Mouse (Mus musculus) limb, embryonic 10.5 days (tissue): ENCODE data around the gene Rtn1. TPM values are rescaled to one million over a fixed set of nuclear protein-coding genes. Genes with fewer than 3 reads are reported as not detected.

Source experiments
- DNase-seq: peaks from one replicate; pipeline ENCODE4 v3.0.0-alpha.2; 2017; ENCODE audit warnings: low spot score
- H3K27ac ChIP-seq: fragments of 300-500 bp; sonication (generic); 2 replicates; pipeline ENCODE4 v1.5.1; 2016; ENCODE audit warnings: mild to moderate bottlenecking
- H3K27me3 ChIP-seq: fragments of 300-500 bp; sonication (generic); 2 replicates; pipeline ENCODE4 v1.6.1; 2016; ENCODE audit warnings: low read depth, mild to moderate bottlenecking; ENCODE audit not compliant: poor library complexity, severe bottlenecking
- H3K36me3 ChIP-seq: fragments of 300-500 bp; sonication (generic); 2 replicates; pipeline ENCODE4 v1.6.1; 2016; ENCODE audit warnings: mild to moderate bottlenecking, moderate library complexity
- H3K4me1 ChIP-seq: fragments of 300-500 bp; sonication (generic); 2 replicates; pipeline ENCODE4 v1.6.1; 2016
- H3K4me3 ChIP-seq: fragments of 300-500 bp; sonication (generic); 2 replicates; pipeline ENCODE4 v1.5.1; 2016; ENCODE audit warnings: mild to moderate bottlenecking, moderate library complexity
- H3K9me3 ChIP-seq: fragments of 300-500 bp; sonication (generic); replicated peaks from 2 replicates; pipeline ENCODE4 v1.6.1; 2016; ENCODE audit warnings: mild to moderate bottlenecking
- WGBS: fragments of 180-500 bp; shearing (Covaris S2); methylation state at CpG from one replicate; pipeline ENCODE4 v1.1.7; 2016; 5-methylcytosine and 5-hydroxymethylcytosine counted together
- polyA plus RNA-seq: library from polyadenylated mRNA; unstranded; fragments of >200 nt; fragmentation: Nextera tagmentation; extraction: Ambion mirVana; gene quantifications from 2 replicates; pipeline ENCODE4 v1.2.1, GENCODE M21; 2016

The Rtn1 gene
- polyA plus RNA-seq, 1 experiment from 2014 or later, result 8.3 TPM

GRCm38 (mm10) chr12:72407146-72407545 lies 1.7 kb downstream of the Rtn1 start:
- H3K27me3 ChIP-seq, result peaks cover 51% of the 10 kb centered on the region
- peaks cover 21% of the 10 kb centered on the region for H3K4me1 ChIP-seq
- 6% methylated on average over 11 of the region's 11 CpGs for WGBS
- peak overlapping the region; percentile 73; the same call in 1 of the 2 replicates for H3K4me3 ChIP-seq
- DNase-seq, result peak; percentile 37
- H3K27ac ChIP-seq, result no peak overlapping the region
- no peaks in the 10 kb centered on the region for H3K36me3 ChIP-seq
- H3K9me3 ChIP-seq, result no peaks in the 10 kb centered on the region

GRCm38 (mm10) chr12:72405031-72405430 lies 3.8 kb downstream of the Rtn1 start:
- Histone ChIP-seq H3K4me3 (no peak overlapping the region), H3K27me3 (peaks cover 43% of the 10 kb centered on the region), H3K27ac (no peak overlapping the region), H3K9me3 (no peaks in the 10 kb centered on the region), H3K36me3 (no peaks in the 10 kb centered on the region), H3K4me1 (peaks cover 21% of the 10 kb centered on the region)
- DNase-seq, result no peak
- WGBS, result 68% methylated on average over 4 of the region's 5 CpGs

- Histone ChIP-seq H3K4me3 (no peak overlapping the region), H3K27me3 (no peaks in the 10 kb centered on the region), H3K27ac (no peak overlapping the region), H3K4me1 (no peaks in the 10 kb centered on the region), H3K9me3 (no peaks in the 10 kb centered on the region), H3K36me3 (no peaks in the 10 kb centered on the region)
- DNase-seq, result no peak
- 56% methylated on average over 13 of the region's 13 CpGs for WGBS
These were observed 15.6 kb downstream of the Rtn1 start for GRCm38 (mm10) chr12:72393046-72393805.

DNA sequence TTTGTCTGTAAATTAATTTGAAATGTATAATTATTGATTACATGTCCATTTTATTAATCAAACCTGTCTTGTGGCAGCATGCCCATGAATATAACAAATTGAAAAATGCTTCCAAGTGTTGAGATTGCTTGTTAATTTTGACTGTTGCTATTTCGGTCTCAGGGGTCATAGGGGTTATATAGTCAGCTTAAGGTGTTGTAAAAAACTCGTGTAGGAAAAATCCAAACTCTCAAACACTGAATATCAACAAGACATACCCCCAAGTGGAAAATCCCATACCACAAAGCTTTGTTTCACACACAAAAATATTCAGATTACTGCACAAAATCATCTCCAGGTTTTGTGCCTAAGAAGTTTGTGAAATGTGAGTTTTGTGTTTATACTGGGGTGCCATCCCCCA lies 18.5 kb downstream of the Rtn1 start:
- H3K27me3 ChIP-seq, result no peaks in the 10 kb centered on the region
- H3K9me3 ChIP-seq, result no peaks in the 10 kb centered on the region
- H3K4me1 ChIP-seq, result no peaks in the 10 kb centered on the region
- no peaks in the 10 kb centered on the region for H3K36me3 ChIP-seq
- WGBS, result 68% methylated on average over 2 of the region's 2 CpGs
- DNase-seq, result no peak
- no peak overlapping the region for H3K27ac ChIP-seq
- H3K4me3 ChIP-seq, result no peak overlapping the region

DNA sequence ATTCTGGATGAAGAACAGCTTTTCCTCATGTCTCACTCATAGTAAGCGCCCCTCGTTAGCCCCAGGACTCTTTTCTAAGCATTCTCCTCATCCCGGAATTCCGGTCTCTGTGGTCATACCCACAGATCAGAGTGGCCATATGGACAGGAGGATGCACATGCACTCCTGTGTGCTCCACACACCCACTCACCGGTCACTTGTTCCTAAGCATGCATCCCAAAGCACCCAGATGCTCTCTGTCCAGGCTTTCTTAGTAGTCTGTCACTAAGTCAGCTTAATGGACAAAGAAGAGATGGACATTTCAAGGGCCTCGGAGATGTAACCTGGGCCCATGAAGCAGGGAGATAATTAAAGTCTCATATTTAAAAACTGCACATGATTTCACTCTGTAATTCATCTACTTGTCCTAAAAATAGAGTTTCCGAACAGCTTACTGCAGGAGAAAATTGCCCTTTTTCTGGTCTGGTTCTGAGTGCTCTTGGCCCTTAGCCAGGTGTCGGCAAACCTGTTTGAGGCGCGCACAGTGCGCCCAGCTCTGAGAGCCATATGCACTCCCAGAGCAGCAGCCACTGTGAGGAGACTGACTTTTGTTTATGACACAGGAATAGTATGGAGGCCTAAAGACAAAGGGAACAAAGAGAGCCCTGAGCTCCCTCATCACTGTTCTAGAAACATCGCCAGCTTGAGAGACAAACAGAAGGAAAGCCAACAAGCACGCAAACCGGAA lies 19.3 kb downstream of the Rtn1 start:
- Histone ChIP-seq H3K4me1 (no peaks in the 10 kb centered on the region), H3K27ac (no peak overlapping the region), H3K36me3 (no peaks in the 10 kb centered on the region), H3K27me3 (no peaks in the 10 kb centered on the region), H3K4me3 (no peak overlapping the region), H3K9me3 (no peaks in the 10 kb centered on the region)
- DNase-seq, result no peak
- 90% methylated on average over 14 of the region's 14 CpGs for WGBS

DNA sequence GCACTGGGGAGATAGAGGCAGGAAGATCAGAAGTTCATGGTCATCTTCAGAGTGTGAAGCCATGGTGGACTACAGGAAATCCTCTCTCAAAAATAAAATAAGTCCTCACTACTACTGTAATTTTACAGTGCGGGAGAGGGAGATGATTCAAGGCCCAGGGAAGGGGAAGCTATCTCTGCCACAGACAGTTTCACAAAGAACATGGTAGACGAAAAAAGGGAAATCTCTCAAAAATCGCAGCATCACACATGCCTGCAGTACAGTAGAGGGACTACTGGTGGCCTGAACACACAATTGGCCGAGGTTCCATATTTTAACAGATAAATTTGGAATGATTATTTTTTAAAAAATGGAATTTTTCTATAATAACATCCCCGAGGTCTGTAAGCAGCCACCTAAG lies 20.0 kb downstream of the Rtn1 start:
- Histone ChIP-seq H3K4me1 (no peaks in the 10 kb centered on the region), H3K9me3 (no peaks in the 10 kb centered on the region), H3K36me3 (no peaks in the 10 kb centered on the region), H3K27ac (no peak overlapping the region), H3K27me3 (no peaks in the 10 kb centered on the region), H3K4me3 (no peak overlapping the region)
- WGBS, result 91% methylated on average over 5 of the region's 5 CpGs
- no peak for DNase-seq

DNA sequence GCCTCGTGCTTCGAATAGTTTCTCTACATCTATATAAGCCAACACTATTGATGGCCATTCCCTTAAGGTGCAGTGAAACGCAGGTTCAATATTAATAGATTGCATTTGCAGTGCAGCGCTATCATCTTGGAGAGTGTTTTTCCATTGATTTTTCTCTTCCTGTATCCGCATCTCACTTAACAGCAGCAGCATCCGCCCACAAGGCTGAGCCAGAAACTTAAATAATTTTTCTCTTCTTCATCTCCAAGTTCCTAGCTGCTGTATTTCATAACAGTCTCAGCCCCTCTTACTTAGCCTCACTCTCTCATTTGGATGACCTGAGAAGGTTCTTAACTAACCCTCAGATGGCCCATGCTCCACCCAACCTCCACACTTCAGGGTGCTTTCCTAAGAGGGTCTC lies 20.7 kb downstream of the Rtn1 start:
- H3K4me3 ChIP-seq, result no peak overlapping the region
- H3K27me3 ChIP-seq, result no peaks in the 10 kb centered on the region
- DNase-seq, result no peak
- 96% methylated on average over 6 of the region's 6 CpGs for WGBS
- no peaks in the 10 kb centered on the region for H3K36me3 ChIP-seq
- no peaks in the 10 kb centered on the region for H3K9me3 ChIP-seq
- H3K4me1 ChIP-seq, result no peaks in the 10 kb centered on the region
- H3K27ac ChIP-seq, result no peak overlapping the region

DNA sequence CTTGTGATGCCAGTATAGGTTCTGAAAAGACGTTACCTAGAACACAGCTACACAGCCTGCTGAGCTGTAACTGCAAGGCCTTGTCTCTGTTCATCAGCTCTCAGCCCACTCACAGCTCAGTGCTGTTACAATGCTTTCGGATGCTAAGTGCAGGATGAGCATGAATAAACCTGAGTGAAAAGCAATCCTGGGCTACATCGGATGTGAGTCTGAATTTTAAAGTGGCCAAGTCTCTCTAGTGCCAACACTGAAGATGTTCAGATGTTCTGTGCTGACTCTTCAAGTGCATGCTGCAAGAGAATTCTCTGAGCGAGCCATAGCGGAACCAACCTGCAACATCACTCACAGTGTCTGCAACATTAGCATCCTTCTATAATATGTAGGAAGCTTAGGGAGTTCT lies 32.5 kb downstream of the Rtn1 start:
- DNase-seq, result no peak
- Histone ChIP-seq H3K9me3 (no peaks in the 10 kb centered on the region), H3K27ac (no peak overlapping the region), H3K36me3 (no peaks in the 10 kb centered on the region), H3K4me3 (no peak overlapping the region), H3K4me1 (peaks cover 6% of the 10 kb centered on the region; the same call in 1 of the 2 replicates), H3K27me3 (no peaks in the 10 kb centered on the region)
- 90% methylated on average over 5 of the region's 5 CpGs for WGBS

- no peaks in the 10 kb centered on the region for H3K36me3 ChIP-seq
- WGBS, result 87% methylated on average over 11 of the region's 11 CpGs
- H3K4me3 ChIP-seq, result no peak overlapping the region
- H3K9me3 ChIP-seq, result no peaks in the 10 kb centered on the region
- H3K4me1 ChIP-seq, result peaks cover 6% of the 10 kb centered on the region; the same call in 1 of the 2 replicates
- peak; percentile 26 for DNase-seq
- H3K27ac ChIP-seq, result peak overlapping the region; percentile 37; the same call in 1 of the 2 replicates
- H3K27me3 ChIP-seq, result no peaks in the 10 kb centered on the region
These were observed 34.0 kb downstream of the Rtn1 start for GRCm38 (mm10) chr12:72374823-72375225.

DNA sequence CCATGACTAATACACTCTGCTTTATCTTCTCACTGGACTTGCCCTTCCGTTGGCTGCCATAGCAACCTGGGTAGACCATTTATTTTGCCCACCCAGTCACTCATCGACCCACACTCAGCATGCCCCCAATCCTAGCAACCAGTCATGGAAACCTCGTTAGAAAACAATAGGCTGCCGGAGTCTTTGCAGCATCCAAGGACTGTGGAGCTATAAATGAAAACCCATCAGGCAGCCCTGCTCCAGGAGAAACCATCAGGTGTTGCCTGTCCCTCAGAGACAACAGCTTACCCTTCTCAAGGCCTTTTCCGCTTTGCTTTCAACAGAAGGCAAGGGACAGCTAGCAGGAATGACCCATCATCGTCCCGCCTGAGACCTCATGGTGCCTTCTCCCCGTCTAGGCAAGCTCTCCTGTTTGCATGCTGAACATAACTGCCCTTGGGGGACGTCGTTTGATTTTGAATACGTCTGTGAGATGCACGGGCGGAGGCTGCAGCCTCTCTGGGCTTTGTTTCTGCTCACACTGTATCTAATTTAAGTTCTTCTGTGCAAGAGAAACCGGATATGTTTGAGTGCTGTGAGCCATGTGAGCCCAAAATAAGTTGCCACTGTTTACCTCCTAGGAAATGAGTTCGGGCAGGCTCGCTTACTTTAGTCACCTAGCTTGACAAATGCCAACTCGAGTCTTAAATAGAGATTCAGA lies 34.8 kb downstream of the Rtn1 start:
- H3K27ac ChIP-seq, result no peak overlapping the region

GRCm38 (mm10) chr12:72370081-72370480 lies 38.8 kb downstream of the Rtn1 start:
- Histone ChIP-seq H3K4me1 (peaks cover 9% of the 10 kb centered on the region; the same call in 1 of the 2 replicates), H3K27me3 (no peaks in the 10 kb centered on the region), H3K4me3 (no peak overlapping the region), H3K9me3 (no peaks in the 10 kb centered on the region), H3K36me3 (no peaks in the 10 kb centered on the region), H3K27ac (no peak overlapping the region)
- DNase-seq, result no peak
- 75% methylated on average over 5 of the region's 5 CpGs for WGBS

More for the DNA sequence above, 34.8 kb downstream of the Rtn1 start:
- H3K36me3 ChIP-seq, result no peaks in the 10 kb centered on the region
- no peak overlapping the region for H3K4me3 ChIP-seq
- peaks cover 6% of the 10 kb centered on the region; the same call in 1 of the 2 replicates for H3K4me1 ChIP-seq
- H3K27me3 ChIP-seq, result no peaks in the 10 kb centered on the region
- 80% methylated on average over 17 of the region's 17 CpGs for WGBS
- no peaks in the 10 kb centered on the region for H3K9me3 ChIP-seq
- DNase-seq, result peak; percentile 28

DNA sequence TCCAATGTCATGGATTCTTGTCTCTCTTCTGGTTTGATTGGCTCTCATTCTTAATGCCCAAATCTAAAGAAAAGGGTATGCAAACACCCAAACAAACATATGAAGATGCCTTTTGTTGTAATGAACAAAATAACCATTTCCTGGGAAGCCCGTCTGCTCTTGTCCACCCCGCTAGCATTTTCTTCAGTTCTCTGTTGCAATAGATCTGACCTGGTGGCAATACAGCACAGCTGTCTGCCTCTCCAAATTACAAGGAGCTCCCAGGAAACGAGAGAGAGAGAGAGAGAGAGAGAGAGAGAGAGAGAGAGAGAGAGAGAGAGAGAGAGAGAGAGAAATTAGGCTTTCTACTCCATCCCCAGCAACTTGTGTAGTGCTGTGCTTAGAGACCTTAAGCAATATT lies 42.1 kb downstream of the Rtn1 start:
- no peak for DNase-seq
- Histone ChIP-seq H3K27ac (no peak overlapping the region), H3K4me1 (peaks cover 6% of the 10 kb centered on the region; the same call in 1 of the 2 replicates), H3K4me3 (no peak overlapping the region), H3K9me3 (no peaks in the 10 kb centered on the region), H3K36me3 (no peaks in the 10 kb centered on the region), H3K27me3 (no peaks in the 10 kb centered on the region)
- WGBS, result 63% methylated on average over 3 of the region's 3 CpGs

DNA sequence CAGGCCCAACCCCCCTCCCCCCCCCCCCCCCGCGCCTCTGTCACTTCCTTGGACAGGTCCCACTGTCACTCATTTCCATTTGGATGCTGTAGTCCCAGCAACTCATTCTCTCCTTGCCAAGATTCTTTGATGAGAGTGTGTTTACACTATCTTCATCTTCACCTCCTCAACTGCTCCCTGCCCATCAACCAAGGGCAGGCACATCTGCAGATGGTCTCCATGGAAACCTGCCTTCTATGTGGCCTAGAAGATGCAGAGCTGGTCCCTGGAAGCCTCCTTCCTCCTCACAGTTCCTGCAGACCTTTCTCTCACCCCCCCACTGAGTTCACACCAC lies 42.8 kb downstream of the Rtn1 start:
- no peak overlapping the region for H3K4me3 ChIP-seq
- H3K27me3 ChIP-seq, result no peaks in the 10 kb centered on the region
- no peaks in the 10 kb centered on the region for H3K36me3 ChIP-seq
- H3K4me1 ChIP-seq, result peaks cover 8% of the 10 kb centered on the region; the same call in 1 of the 2 replicates
- H3K27ac ChIP-seq, result no peak overlapping the region
- H3K9me3 ChIP-seq, result no peaks in the 10 kb centered on the region
- no peak for DNase-seq
- WGBS, result 40% methylated on average over 1 of the region's 2 CpGs
